In genomic region chr3:131812968-131813367, GRCm38 (mm10) we compare ENCODE assay signal across 12 mouse cellular contexts.
DNase-seq lines count a peak whose midpoint lies in the region; ATAC-seq and TF ChIP-seq lines count a peak whose summit lies in the region.
"Had no signal": no experiment of that assay in that cellular context is flagged by ENCODE, and none has a peak within 500 bp of the region (broad histone marks: within the 10 kb centered on the region; RNA-seq: fewer than 3 reads in every experiment).

No protein-coding gene starts in this region.

- no peak for TF ChIP-seq POLR2A in CH12.LX (IDR thresholded peaks at IDR 0.05; ENCODE audit: low read depth, low read length)

- no peak overlapping the region for H3K4me2 ChIP-seq in kidney, postnatal 0 days (ENCODE audit: low read length)
- no peak overlapping the region for H3K4me2 ChIP-seq in kidney, embryonic 16.5 days (replicated peaks; ENCODE audit: low read depth, low read length)
- no peak overlapping the region for H3K4me2 ChIP-seq in CH12.LX (ENCODE audit: insufficient read depth, low read depth, poor library complexity, severe bottlenecking)
- H3K4me2 ChIP-seq: lung, embryonic 15.5 days had no signal

- no peak for ATAC-seq in kidney, postnatal 0 days (replicated peaks; ENCODE audit: low FRiP score, low read depth)
- no peak for ATAC-seq in kidney, embryonic 16.5 days (ENCODE audit: low FRiP score, low TSS enrichment)

- H3K36me3 ChIP-seq in kidney, postnatal 0 days (ENCODE audit: insufficient read depth, low read length): no peaks in the 10 kb centered on the region
- no peaks in the 10 kb centered on the region for H3K36me3 ChIP-seq in kidney, embryonic 16.5 days (ENCODE audit: insufficient read depth, low read length)
- no peaks in the 10 kb centered on the region for H3K36me3 ChIP-seq in CH12.LX (replicated peaks in 1 of 2; ENCODE audit: control insufficient read depth in 1 of 2, insufficient read depth in 1 of 2, low read length in 1 of 2)
- H3K36me3 ChIP-seq: heart, embryonic 10.5 days; lung, embryonic 15.5 days had no signal

- dilution Hi-C loops in CH12.LX (cut with MboI; ENCODE audit: extremely low pct_ligation_motif_present, extremely low pct_unique_long_range_greater_than_20kb, low sequenced_read_pairs): no loop called here

- H3K27ac ChIP-seq in kidney, postnatal 0 days: no peak overlapping the region
- H3K27ac ChIP-seq in kidney, embryonic 16.5 days (ENCODE audit: low read length): no peak overlapping the region
- no peak overlapping the region for H3K27ac ChIP-seq in CH12.LX (ENCODE audit: insufficient read depth, low read depth)
- H3K27ac ChIP-seq: heart, embryonic 10.5 days; lung, embryonic 15.5 days had no signal

- H3K4me3 ChIP-seq in kidney, postnatal 0 days (replicated peaks; ENCODE audit: low read depth, low read length): no peak overlapping the region
- H3K4me3 ChIP-seq in kidney, embryonic 16.5 days (ENCODE audit: low read length): no peak overlapping the region
- H3K4me3 ChIP-seq in CH12.LX (replicated peaks in 1 of 3; ENCODE audit: low read depth in 2 of 3, low read length in 2 of 3, poor library complexity in 1 of 3): no peak overlapping the region
- H3K4me3 ChIP-seq: heart, embryonic 10.5 days; lung, embryonic 15.5 days had no signal

- TF ChIP-seq CTCF in kidney, postnatal 0 days (IDR thresholded peaks at IDR 0.05; ENCODE audit: low read depth): peak; percentile 63
- TF ChIP-seq CTCF in CH12.LX (conservative IDR thresholded peaks at IDR 0.05 in 1 of 2, IDR thresholded peaks at IDR 0.05 in 1 of 2; ENCODE audit: low read depth in 2 of 2, low read length in 2 of 2): peak in 1 of 2 experiments; percentile 61; a peak in 2 of 4 replicates

- no peaks in the 10 kb centered on the region for H3K4me1 ChIP-seq in kidney, postnatal 0 days (replicated peaks; ENCODE audit: insufficient read depth, low read length)
- 0 out of 2 replicates have a peak, but pooled peaks cover 3% of the 10 kb centered on the region for H3K4me1 ChIP-seq in kidney, embryonic 16.5 days (ENCODE audit: insufficient read depth, low read length)
- H3K4me1 ChIP-seq in CH12.LX (ENCODE audit: control insufficient read depth in 1 of 2, insufficient read depth in 2 of 2): no peaks in the 10 kb centered on the region
- H3K4me1 ChIP-seq: heart, embryonic 10.5 days; lung, embryonic 15.5 days had no signal

- H3K27me3 ChIP-seq in kidney, postnatal 0 days (ENCODE audit: insufficient read depth, low read length): no peaks in the 10 kb centered on the region
- no peaks in the 10 kb centered on the region for H3K27me3 ChIP-seq in kidney, embryonic 16.5 days (ENCODE audit: insufficient read depth, low read length)
- H3K27me3 ChIP-seq in CH12.LX (replicated peaks): no peaks in the 10 kb centered on the region
- H3K27me3 ChIP-seq: lung, embryonic 15.5 days had no signal

- peak; percentile 26 to 51 for DNase-seq in cerebellum, postnatal 10 days
- no peak for DNase-seq in cerebellum, adult 18-20 months
- peak; percentile 56 for DNase-seq in kidney, postnatal 0 days (ENCODE audit: low spot score)
- no peak for DNase-seq in CH12.LX (ENCODE audit: extremely low read depth)
- DNase-seq in kidney, postnatal 4 days: peak; percentile 9 to 19
- DNase-seq in ovary, postnatal 10 days (ENCODE audit: low spot score): no peak
- no peak for DNase-seq in thymus, postnatal 25 days
- DNase-seq: adrenal gland, adult 2 months; B cell, adult 2 months had no signal

- in situ Hi-C loops in CH12.LX (cut with MboI; ENCODE audit: low pct_ligation_motif_present, low pct_unique_long_range_greater_than_20kb, low sequenced_read_pairs): no loop called here

- no peak for TF ChIP-seq EP300 in CH12.LX (IDR thresholded peaks at IDR 0.05; ENCODE audit: low read length)

- WGBS in kidney, postnatal 0 days: 47% methylated on average over 6 of the region's 6 CpGs
- 47% methylated on average over 6 of the region's 6 CpGs for WGBS in kidney, embryonic 16.5 days

- no peak overlapping the region for H3K9ac ChIP-seq in kidney, postnatal 0 days (ENCODE audit: low read depth, low read length)
- no peak overlapping the region for H3K9ac ChIP-seq in kidney, embryonic 16.5 days (replicated peaks; ENCODE audit: low read length)
- no peak overlapping the region for H3K9ac ChIP-seq in CH12.LX (ENCODE audit: insufficient read depth, low read depth)
- H3K9ac ChIP-seq: lung, embryonic 15.5 days had no signal

- TF ChIP-seq RAD21 in CH12.LX (IDR thresholded peaks at IDR 0.05; ENCODE audit: low read depth, low read length): peak; percentile 55

- H3K79me2 ChIP-seq in CH12.LX (replicated peaks; ENCODE audit: control insufficient read depth, extremely low read depth, insufficient read depth, poor library complexity, severe bottlenecking): no peaks in the 10 kb centered on the region

- no peaks in the 10 kb centered on the region for H3K9me3 ChIP-seq in kidney, postnatal 0 days (replicated peaks; ENCODE audit: low read length)
- no peaks in the 10 kb centered on the region for H3K9me3 ChIP-seq in kidney, embryonic 16.5 days (ENCODE audit: low read length)
- no peaks in the 10 kb centered on the region for H3K9me3 ChIP-seq in CH12.LX (replicated peaks; ENCODE audit: low read length)
- H3K9me3 ChIP-seq: heart, embryonic 10.5 days; lung, embryonic 15.5 days had no signal

TF ChIP-seq in CH12.LX, 34 proteins besides CTCF, POLR2A, EP300 and RAD21:
- TF ChIP-seq MAFK (IDR thresholded peaks at IDR 0.05; ENCODE audit: insufficient replicate concordance, low read length) (0 out of 2 replicates have a peak, but pooled peaks have one; percentile 51), SIN3A (IDR thresholded peaks at IDR 0.05; ENCODE audit: low read length) (no peak), SMC3 (IDR thresholded peaks at IDR 0.05; ENCODE audit: low read depth, low read length) (peak; percentile 57), ZMIZ1 (IDR thresholded peaks at IDR 0.05; ENCODE audit: low read depth, low read length) (no peak)

Comparison
In these comparisons a context has a peak if more than half of its experiments do, and no peak if none do; other contexts are left out.
1. DNase-seq: peak in cerebellum, postnatal 10 days (2 of 2), kidney, postnatal 0 days (single experiment) and kidney, postnatal 4 days (2 of 2); none in cerebellum, adult 18-20 months (0 of 2), CH12.LX (single experiment), ovary, postnatal 10 days (single experiment) and thymus, postnatal 25 days (single experiment).